Mouse (Mus musculus) lung, embryonic 15.5 days (tissue): ENCODE data around the gene Eef2. TPM values are rescaled to one million over a fixed set of nuclear protein-coding genes. Genes with fewer than 3 reads are reported as not detected.
"Not testable (repeated sequence)": the region's sequence is repeated elsewhere in the genome, so short reads cannot be mapped to it uniquely, and the experiment has no call there.

ENCODE experiments used
- ATAC-seq: fragments of 200-750 bp; cut with Nextera tagmentation; 2 replicates; pipeline ENCODE4 v1.8.0; 2017; ENCODE audit warnings: moderate number of reproducible peaks, borderline replicate concordance; ENCODE audit not compliant: low FRiP score, low TSS enrichment; ENCODE audit errors: extremely low read depth
- H3K27ac ChIP-seq: fragments of 300-500 bp; sonication (generic); 2 replicates; pipeline ENCODE4 v1.5.1; 2015; ENCODE audit warnings: moderate library complexity, mild to moderate bottlenecking, inconsistent platforms
- H3K27me3 ChIP-seq: fragments of 300-500 bp; sonication (generic); 2 replicates; pipeline ENCODE4 v1.6.1; 2015; ENCODE audit warnings: inconsistent platforms
- H3K36me3 ChIP-seq: fragments of 300-500 bp; sonication (generic); 2 replicates; pipeline ENCODE4 v1.6.1; 2015; ENCODE audit warnings: inconsistent platforms
- H3K4me1 ChIP-seq: fragments of 300-500 bp; sonication (generic); 2 replicates; pipeline ENCODE4 v1.6.1; 2015; ENCODE audit warnings: inconsistent platforms
- H3K4me2 ChIP-seq: fragments of 300-500 bp; sonication (generic); 2 replicates; pipeline ENCODE4 v1.6.1; 2015; ENCODE audit warnings: inconsistent platforms, mild to moderate bottlenecking, moderate library complexity
- H3K4me3 ChIP-seq: fragments of 300-500 bp; sonication (generic); 2 replicates; pipeline ENCODE4 v1.5.1; 2015; ENCODE audit warnings: mild to moderate bottlenecking, inconsistent platforms
- H3K9ac ChIP-seq: fragments of 300-500 bp; sonication (generic); 2 replicates; pipeline ENCODE4 v1.6.1; 2015; ENCODE audit warnings: inconsistent platforms
- H3K9me3 ChIP-seq: fragments of 300-500 bp; sonication (generic); 2 replicates; pipeline ENCODE4 v1.6.1; 2016; ENCODE audit warnings: inconsistent platforms
- WGBS: fragments of 180-500 bp; shearing (Covaris S2); methylation state at CpG from one replicate; pipeline ENCODE4 v1.1.7; 2015; 5-methylcytosine and 5-hydroxymethylcytosine counted together
- polyA plus RNA-seq: library from polyadenylated mRNA; unstranded; fragments of >200 nt; fragmentation: Nextera tagmentation; extraction: Ambion mirVana; gene quantifications from 2 replicates; pipeline ENCODE4 v1.2.1, GENCODE M21; 2015

Gene Eef2
- polyA plus RNA-seq, 1 experiment from 2014 or later, result 596 TPM

DNA sequence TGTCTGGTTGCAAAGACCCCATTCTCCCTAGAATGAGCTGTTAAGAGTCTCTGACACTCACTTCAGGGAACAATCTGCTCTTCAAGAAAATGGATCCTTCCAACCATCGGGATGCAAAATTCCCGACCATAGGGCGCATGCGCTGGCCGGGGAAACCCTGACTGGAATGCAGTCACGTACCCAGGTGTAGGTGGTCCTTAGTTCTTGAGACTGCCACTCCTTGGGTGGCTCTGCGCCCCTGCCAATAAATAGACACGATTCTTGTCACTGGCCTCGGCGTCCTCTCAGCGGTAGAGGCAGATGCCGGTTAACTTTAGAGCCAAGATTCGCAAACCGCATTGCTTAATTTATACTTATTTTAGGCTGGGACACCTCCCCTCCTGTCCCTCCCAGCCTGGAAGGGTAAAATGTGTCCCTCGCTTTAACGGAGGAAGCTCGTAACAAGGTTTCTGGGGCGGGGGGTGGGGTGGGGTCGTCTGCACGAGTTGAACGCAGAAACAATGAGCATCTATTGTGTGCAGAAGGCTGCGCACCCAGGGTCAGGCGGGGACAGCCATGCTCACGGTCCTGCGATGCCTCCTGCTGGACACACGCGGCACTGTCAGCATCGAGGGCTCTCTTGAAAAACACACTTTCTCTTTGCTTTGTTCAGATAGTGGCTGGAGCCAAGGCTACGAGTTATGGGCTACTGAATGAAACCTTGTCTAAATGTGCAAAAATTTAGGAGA is 1.6 kb upstream of the Eef2 start:
- peaks cover 47% of the 10 kb centered on the region for H3K4me1 ChIP-seq
- WGBS, result 2% methylated on average over 29 of the region's 29 CpGs

DNA sequence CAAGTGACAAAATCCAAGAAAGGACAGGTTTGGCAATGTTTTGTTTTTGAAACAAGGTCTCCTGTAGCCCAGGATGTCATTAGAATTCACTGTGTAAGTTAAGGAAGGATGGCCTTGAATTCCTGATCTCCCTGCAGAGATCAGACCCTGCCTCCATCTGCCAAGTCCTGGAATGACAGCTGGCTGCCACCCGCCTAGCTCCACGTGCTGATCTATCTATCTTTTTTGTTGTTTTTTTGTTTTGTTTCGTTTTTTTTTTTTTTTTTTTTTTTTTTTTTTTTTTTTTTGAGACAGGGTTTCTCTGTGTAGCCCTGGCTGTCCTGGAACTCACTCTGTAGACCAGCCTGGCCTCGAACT is 1.1 kb upstream of the Eef2 start:
- not testable (repeated sequence) for ATAC-seq, H3K27me3 ChIP-seq, H3K9me3 ChIP-seq
- H3K4me2 ChIP-seq, result peak overlapping the region; percentile 78
- H3K4me3 ChIP-seq, result peak overlapping the region; percentile 34
- WGBS, result 12% methylated on average over 3 of the region's 4 CpGs
- 0 out of 2 replicates have a peak overlapping the region, but pooled peaks have one; percentile 43 for H3K9ac ChIP-seq
- peak overlapping the region; percentile 87 for H3K27ac ChIP-seq
- H3K36me3 ChIP-seq, result peaks cover 29% of the 10 kb centered on the region
- peaks cover 47% of the 10 kb centered on the region for H3K4me1 ChIP-seq

More for the DNA sequence above, 1.6 kb upstream of the Eef2 start:
- peak overlapping the region; percentile 34 for H3K4me3 ChIP-seq
- H3K36me3 ChIP-seq, result peaks cover 24% of the 10 kb centered on the region
- peak overlapping the region; percentile 87 for H3K27ac ChIP-seq
- H3K9me3 ChIP-seq, result no peaks in the 10 kb centered on the region
- H3K9ac ChIP-seq, result peak overlapping the region; percentile 43
- H3K27me3 ChIP-seq, result no peaks in the 10 kb centered on the region
- peak; percentile 50; the same call in 1 of the 2 replicates for ATAC-seq
- H3K4me2 ChIP-seq, result peak overlapping the region; percentile 64

DNA sequence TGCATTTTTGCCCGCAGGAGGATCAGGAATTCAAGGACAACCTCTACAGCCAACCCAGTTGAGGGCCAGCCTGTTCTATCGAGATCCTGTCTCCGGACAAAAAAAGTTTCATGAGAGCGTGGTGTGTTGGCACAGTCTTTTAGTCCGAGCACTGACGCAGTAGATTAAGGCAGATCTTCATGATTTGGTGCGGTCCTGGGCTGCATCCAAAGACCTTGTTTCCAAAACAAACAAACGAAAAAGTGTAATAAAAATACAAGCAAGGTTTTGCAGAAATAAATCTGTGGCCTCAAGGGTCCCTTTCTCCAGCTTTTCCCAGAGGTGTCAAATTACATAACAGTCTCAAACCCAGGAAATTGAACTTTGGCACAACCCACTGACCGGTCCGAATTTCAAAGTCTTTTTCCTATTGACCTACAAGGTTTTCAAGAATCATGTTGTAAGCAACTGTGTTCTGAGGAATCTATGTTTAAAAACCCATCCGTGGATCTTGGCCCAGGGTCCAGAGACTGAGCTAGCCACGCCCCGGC is 430 bp upstream of the Eef2 start:
- Histone ChIP-seq H3K36me3 (peaks cover 36% of the 10 kb centered on the region), H3K9me3 (no peaks in the 10 kb centered on the region), H3K4me3 (peak overlapping the region; percentile 77), H3K9ac (peak overlapping the region; percentile 31), H3K4me1 (peaks cover 48% of the 10 kb centered on the region), H3K27ac (peak overlapping the region; percentile 87), H3K4me2 (peak overlapping the region; percentile 78), H3K27me3 (no peaks in the 10 kb centered on the region)
- ATAC-seq, result peak; percentile 9; the same call in 1 of the 2 replicates
- 2% methylated on average over 13 of the region's 13 CpGs for WGBS

DNA sequence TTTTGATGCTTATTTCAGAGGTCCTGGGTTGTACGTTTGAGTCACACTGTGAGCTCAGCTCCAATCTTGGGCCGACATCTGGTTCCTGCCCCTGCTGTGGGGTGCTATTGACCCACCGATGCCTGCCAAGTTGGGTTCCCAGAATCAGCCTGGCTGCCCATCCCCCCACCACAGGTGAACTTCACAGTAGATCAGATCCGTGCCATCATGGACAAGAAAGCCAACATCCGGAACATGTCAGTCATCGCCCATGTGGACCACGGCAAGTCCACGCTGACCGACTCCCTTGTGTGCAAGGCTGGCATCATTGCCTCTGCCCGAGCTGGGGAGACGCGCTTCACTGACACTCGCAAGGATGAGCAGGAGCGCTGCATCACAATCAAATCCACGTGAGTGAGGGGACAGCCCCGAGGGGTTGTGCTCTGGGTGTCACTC is 1.1 kb downstream of the Eef2 start:
- whole genome bisulfite sequencing, result 6% methylated on average over 16 of the region's 16 CpGs
- H3K4me1 ChIP-seq, result peaks cover 57% of the 10 kb centered on the region
- H3K4me3 ChIP-seq, result peak overlapping the region; percentile 77
- H3K27me3 ChIP-seq, result no peaks in the 10 kb centered on the region
- H3K9ac ChIP-seq, result peak overlapping the region; percentile 89
- ATAC-seq, result no peak
- peaks cover 50% of the 10 kb centered on the region for H3K36me3 ChIP-seq
- peak overlapping the region; percentile 78 for H3K4me2 ChIP-seq
- H3K9me3 ChIP-seq, result no peaks in the 10 kb centered on the region
- H3K27ac ChIP-seq, result peak overlapping the region; percentile 69; the same call in 1 of the 2 replicates

DNA sequence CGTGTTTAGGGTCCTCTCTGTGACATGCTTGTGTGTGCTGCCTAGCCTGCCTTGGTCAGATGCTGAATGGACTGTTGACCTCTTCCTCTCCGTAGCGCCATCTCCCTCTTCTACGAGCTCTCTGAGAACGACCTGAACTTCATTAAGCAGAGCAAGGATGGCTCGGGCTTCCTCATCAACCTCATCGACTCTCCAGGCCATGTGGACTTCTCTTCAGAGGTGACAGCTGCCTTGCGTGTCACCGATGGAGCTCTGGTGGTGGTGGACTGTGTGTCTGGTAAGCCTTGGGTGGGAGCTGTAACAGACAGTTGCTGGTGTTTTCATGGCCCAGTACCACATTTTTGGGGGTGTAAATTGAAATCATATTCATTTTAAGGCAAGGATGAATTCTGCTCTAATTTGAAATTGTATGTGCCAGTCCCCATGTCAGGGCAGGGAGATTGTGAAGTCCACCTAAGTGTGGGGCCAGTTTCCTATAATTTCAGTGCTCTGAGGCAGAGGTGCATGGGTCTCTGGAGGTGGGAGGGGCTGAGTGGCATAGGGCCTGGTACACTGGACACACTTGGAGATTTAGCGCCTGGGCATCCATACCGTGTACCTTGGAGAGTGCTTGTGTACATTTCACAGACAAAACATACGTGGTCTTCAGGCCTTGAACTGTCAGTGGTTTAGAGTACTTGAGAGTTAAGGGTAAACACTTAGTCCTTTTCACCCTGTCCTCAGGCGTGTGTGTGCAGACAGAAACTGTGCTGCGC is 1.7 kb downstream of the Eef2 start:
- Histone ChIP-seq H3K27ac (no peak overlapping the region), H3K4me1 (peaks cover 54% of the 10 kb centered on the region), H3K4me2 (peak overlapping the region; percentile 78), H3K27me3 (no peaks in the 10 kb centered on the region), H3K9ac (peak overlapping the region; percentile 89), H3K36me3 (peaks cover 50% of the 10 kb centered on the region), H3K9me3 (no peaks in the 10 kb centered on the region), H3K4me3 (peak overlapping the region; percentile 77)
- 51% methylated on average over 14 of the region's 14 CpGs for WGBS
- no peak for ATAC-seq

DNA sequence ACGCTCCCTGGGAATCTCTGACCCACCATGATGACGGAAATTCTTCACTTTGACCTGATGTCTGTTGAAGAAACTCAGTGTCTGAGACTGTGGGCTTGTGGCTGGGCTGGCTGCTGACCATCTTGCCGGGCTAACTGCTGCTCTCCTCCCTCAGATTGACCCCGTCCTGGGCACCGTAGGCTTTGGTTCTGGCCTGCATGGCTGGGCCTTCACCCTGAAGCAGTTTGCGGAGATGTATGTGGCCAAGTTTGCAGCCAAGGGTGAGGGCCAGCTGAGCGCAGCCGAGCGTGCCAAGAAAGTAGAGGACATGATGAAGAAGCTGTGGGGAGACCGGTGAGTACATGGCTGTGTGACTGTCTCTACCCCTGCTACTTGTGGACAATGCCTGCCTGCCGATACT is 2.5 kb downstream of the Eef2 start:
- H3K36me3 ChIP-seq, result peaks cover 50% of the 10 kb centered on the region
- no peak overlapping the region for H3K4me2 ChIP-seq
- ATAC-seq, result no peak
- H3K27me3 ChIP-seq, result no peaks in the 10 kb centered on the region
- peaks cover 53% of the 10 kb centered on the region for H3K4me1 ChIP-seq
- H3K9me3 ChIP-seq, result no peaks in the 10 kb centered on the region
- no peak overlapping the region for H3K27ac ChIP-seq
- 89% methylated on average over 11 of the region's 11 CpGs for WGBS
- H3K9ac ChIP-seq, result no peak overlapping the region
- no peak overlapping the region for H3K4me3 ChIP-seq

DNA sequence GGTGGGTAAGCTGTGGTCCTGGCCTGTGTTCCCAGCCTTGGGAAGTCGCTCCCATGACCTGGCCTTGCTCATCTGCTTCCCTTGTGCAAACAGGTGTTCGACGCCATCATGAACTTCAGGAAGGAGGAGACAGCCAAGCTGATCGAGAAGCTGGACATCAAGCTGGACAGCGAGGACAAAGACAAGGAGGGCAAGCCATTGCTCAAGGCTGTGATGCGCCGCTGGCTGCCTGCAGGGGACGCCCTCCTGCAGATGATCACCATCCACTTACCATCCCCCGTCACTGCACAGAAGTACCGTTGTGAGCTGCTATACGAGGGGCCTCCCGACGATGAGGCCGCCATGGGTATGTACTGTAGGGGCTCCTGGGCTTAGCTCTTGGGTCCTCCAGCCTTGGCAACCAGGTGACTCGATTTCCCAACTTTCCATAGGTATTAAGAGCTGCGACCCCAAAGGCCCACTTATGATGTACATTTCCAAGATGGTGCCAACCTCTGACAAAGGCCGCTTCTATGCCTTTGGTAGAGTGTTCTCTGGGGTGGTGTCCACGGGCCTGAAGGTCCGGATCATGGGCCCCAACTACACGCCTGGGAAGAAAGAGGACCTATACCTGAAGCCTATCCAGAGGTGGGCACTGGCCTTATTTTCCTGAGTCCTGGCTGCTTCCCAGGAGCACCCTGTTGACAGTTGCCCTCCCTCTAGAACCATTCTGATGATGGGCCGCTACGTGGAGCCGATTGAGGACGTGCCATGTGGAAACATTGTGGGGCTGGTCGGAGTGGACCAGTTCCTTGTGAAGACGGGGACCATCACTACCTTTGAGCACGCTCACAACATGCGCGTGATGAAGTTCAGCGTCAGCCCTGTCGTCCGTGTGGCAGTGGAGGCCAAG is 3.3 kb downstream of the Eef2 start:
- 83% methylated on average over 32 of the region's 32 CpGs for WGBS
- no peak for ATAC-seq
- no peak overlapping the region for H3K9ac ChIP-seq

DNA sequence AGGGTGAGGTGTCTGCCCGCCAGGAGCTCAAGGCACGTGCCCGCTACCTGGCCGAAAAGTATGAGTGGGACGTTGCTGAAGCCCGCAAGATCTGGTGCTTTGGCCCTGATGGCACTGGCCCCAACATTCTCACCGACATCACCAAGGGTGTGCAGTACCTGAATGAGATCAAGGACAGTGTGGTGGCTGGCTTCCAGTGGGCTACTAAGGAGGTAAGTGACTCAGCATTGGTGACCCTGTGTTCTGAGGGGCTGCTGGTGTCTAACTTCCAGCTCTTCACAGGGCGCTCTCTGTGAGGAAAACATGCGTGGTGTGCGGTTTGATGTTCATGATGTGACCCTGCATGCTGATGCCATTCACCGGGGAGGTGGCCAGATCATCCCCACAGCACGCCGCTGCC is 4.5 kb downstream of the Eef2 start:
- H3K4me1 ChIP-seq, result peaks cover 50% of the 10 kb centered on the region
- H3K27ac ChIP-seq, result no peak overlapping the region
- H3K4me2 ChIP-seq, result no peak overlapping the region
- no peak overlapping the region for H3K4me3 ChIP-seq
- WGBS, result 89% methylated on average over 13 of the region's 13 CpGs
- H3K36me3 ChIP-seq, result peaks cover 58% of the 10 kb centered on the region
- H3K9me3 ChIP-seq, result no peaks in the 10 kb centered on the region
- H3K9ac ChIP-seq, result no peak overlapping the region
- no peak for ATAC-seq
- H3K27me3 ChIP-seq, result no peaks in the 10 kb centered on the region

More for the DNA sequence above, 3.3 kb downstream of the Eef2 start:
- Histone ChIP-seq H3K4me1 (peaks cover 53% of the 10 kb centered on the region), H3K27ac (no peak overlapping the region), H3K4me3 (no peak overlapping the region), H3K27me3 (no peaks in the 10 kb centered on the region), H3K9me3 (no peaks in the 10 kb centered on the region), H3K4me2 (no peak overlapping the region), H3K36me3 (peaks cover 50% of the 10 kb centered on the region)

DNA sequence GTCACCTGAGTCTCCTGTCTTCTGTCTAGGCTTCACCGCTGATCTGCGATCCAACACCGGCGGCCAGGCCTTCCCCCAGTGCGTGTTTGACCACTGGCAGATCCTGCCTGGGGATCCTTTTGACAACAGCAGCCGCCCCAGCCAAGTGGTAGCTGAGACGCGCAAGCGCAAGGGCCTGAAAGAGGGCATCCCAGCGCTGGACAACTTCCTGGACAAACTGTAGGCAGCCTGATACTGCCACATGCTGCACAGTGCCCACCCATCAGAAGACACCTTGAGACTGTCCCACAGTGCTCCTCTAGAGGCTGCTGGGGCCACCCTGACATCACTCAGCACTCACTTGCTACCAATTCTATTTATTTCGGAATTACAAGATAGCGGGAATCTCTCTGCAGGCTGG is 5.4 kb downstream of the Eef2 start:
- H3K27me3 ChIP-seq, ATAC-seq, H3K9me3 ChIP-seq, H3K4me3 ChIP-seq, H3K4me2 ChIP-seq, H3K9ac ChIP-seq: not testable (repeated sequence)
- Histone ChIP-seq H3K36me3 (peaks cover 64% of the 10 kb centered on the region), H3K4me1 (peaks cover 48% of the 10 kb centered on the region), H3K27ac (peak overlapping the region; percentile 46; the same call in 1 of the 2 replicates)
- 72% methylated on average over 12 of the region's 12 CpGs for WGBS

DNA sequence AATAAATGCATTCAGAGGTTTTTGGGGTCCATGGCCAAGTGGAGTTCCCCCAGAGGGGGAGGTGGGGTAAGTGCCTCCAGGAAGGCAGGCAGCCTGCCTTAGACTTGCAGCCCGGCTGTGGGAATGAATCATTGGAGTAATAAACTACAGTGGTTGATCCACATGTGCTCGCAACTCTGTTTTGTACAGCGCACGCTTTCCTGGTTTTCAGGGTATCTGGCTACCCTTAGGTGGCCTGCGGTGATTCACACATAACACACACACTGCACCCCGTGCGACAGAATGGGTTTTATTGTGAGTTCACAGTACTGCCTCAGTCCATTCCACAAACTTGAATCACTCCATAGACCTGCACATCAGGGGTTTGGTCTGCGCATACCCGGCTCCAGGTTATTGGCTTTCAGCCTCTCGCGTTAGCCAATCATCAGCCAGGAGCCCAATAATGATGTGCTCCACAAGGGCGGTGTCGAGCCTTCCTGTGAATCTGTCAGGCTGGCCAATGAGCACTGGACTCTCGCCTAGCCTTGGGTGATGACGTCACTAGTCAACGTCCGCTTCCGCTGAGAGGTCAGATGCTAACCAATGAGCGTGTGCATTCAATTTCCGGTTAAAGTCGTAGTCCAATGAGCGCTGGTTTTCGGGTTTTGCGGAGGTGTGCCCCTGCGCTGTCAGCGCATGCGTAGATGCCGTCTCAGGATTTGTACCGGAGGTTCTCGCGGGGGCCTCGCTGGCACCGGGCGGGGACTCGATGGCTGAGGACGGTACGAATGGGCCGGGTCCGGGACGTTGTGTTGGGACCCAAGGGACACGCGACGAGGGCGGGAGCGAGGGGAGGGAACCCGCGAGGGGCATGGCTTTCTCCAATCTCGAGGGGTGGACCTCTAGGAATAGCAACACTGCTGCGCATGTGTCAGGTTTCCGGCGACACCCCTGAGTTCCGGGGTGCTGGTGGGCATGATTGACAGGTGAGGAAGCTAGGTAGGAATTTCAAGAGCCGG is 6.2 kb downstream of the Eef2 start, which contains the start of gene Dapk3:
Dapk3 (plus strand) TSS at position 670 of the 998 bp plus-strand sequence.
- peak; percentile 93 for ATAC-seq
- H3K36me3 ChIP-seq, result peaks cover 65% of the 10 kb centered on the region
- peak within 1 kb of the TSS; percentile 69 for H3K4me2 ChIP-seq
- peak within 1 kb of the TSS; percentile 93 for H3K27ac ChIP-seq
- H3K9me3 ChIP-seq, result no peaks in the 10 kb centered on the region
- peak within 1 kb of the TSS; percentile 66 for H3K9ac ChIP-seq
- WGBS, result 5% methylated on average over 53 of the region's 53 CpGs
- no peaks in the 10 kb centered on the region for H3K27me3 ChIP-seq
- H3K4me3 ChIP-seq, result peak within 1 kb of the TSS; percentile 74
- H3K4me1 ChIP-seq, result peaks cover 46% of the 10 kb centered on the region
